Mouse (Mus musculus) small intestine, adult 2 months (tissue): Measurements from ENCODE around the gene C1s1.
A peak's percentile ranks its signal among the peaks of the same experiment; 100 is the strongest.

ENCODE experiments used
- CTCF ChIP-seq: fragments of 200-500 bp; IDR thresholded peaks from 2 replicates; pipeline ENCODE4 v1.5.1; 2012; ENCODE audit warnings: low read depth, mild to moderate bottlenecking, control low read depth, inconsistent platforms, low read length, moderate library complexity, mixed read lengths; ENCODE audit not compliant: insufficient replicate concordance, insufficient read length; ENCODE audit errors: extremely low read depth
- POLR2A ChIP-seq: fragments of 200-500 bp; IDR thresholded peaks from 2 replicates; pipeline ENCODE4 v1.6.1; 2012; ENCODE audit warnings: low read depth, mild to moderate bottlenecking, control low read depth, inconsistent platforms, low read length, moderate library complexity

- TF ChIP-seq CTCF (peak; percentile 84; the same call in 1 of the 2 replicates), POLR2A (no peak)
Measured at GRCm38 (mm10) chr6:124570026-124570425, 27.9 kb upstream of the C1s1 start, which contains the start of gene C1rb.
